Mouse (Mus musculus) frontal cortex, adult (tissue): ENCODE measurements around the gene Creb3l2.
A peak's percentile ranks its signal among the peaks of the same experiment; 100 is the strongest.

Experiments used
- ATAC-seq: cut with Nextera tagmentation; 2 replicates; pipeline ENCODE4 v1.9.2; 2017; ENCODE audit warnings: mild to moderate bottlenecking, moderate library complexity, mixed read lengths; ENCODE audit not compliant: low TSS enrichment

The Creb3l2 gene

GRCm38 (mm10) chr6:37441251-37442011 is 515 bp downstream of the Creb3l2 start:
- ATAC-seq, result peak; percentile 38

- no peak for ATAC-seq
These were observed 1.3 kb downstream of the Creb3l2 start for GRCm38 (mm10) chr6:37440491-37441250.

- ATAC-seq, result no peak
These were observed 2.1 kb downstream of the Creb3l2 start for GRCm38 (mm10) chr6:37439676-37440490.

GRCm38 (mm10) chr6:37438510-37438909 is 3.4 kb downstream of the Creb3l2 start:
- no peak for ATAC-seq

GRCm38 (mm10) chr6:37437086-37437485 is 4.9 kb downstream of the Creb3l2 start:
- ATAC-seq, result no peak

GRCm38 (mm10) chr6:37435391-37435790 is 6.6 kb downstream of the Creb3l2 start:
- no peak for ATAC-seq

- no peak for ATAC-seq
These were observed 12.0 kb downstream of the Creb3l2 start for GRCm38 (mm10) chr6:37429849-37430470.

- no peak for ATAC-seq
These were observed 13.0 kb downstream of the Creb3l2 start for GRCm38 (mm10) chr6:37428947-37429346.

- ATAC-seq, result no peak
These were observed 13.9 kb downstream of the Creb3l2 start for GRCm38 (mm10) chr6:37428044-37428443.

GRCm38 (mm10) chr6:37426615-37427014 is 15.3 kb downstream of the Creb3l2 start:
- no peak for ATAC-seq

GRCm38 (mm10) chr6:37425833-37426232 is 16.1 kb downstream of the Creb3l2 start:
- no peak for ATAC-seq

GRCm38 (mm10) chr6:37425075-37425474 is 16.9 kb downstream of the Creb3l2 start:
- ATAC-seq, result no peak

- no peak for ATAC-seq
These were observed 17.6 kb downstream of the Creb3l2 start for GRCm38 (mm10) chr6:37424374-37424773.

GRCm38 (mm10) chr6:37423386-37423785 is 18.6 kb downstream of the Creb3l2 start:
- no peak for ATAC-seq

GRCm38 (mm10) chr6:37421124-37421523 is 20.8 kb downstream of the Creb3l2 start:
- ATAC-seq, result no peak

- ATAC-seq, result peak; percentile 94
These were observed 22.5 kb downstream of the Creb3l2 start for GRCm38 (mm10) chr6:37419445-37419941.

GRCm38 (mm10) chr6:37418931-37419330 is 23.0 kb downstream of the Creb3l2 start:
- ATAC-seq, result peak; percentile 50

GRCm38 (mm10) chr6:37416743-37417142 is 25.2 kb downstream of the Creb3l2 start:
- no peak for ATAC-seq

GRCm38 (mm10) chr6:37415505-37415904 is 26.4 kb downstream of the Creb3l2 start:
- no peak for ATAC-seq

GRCm38 (mm10) chr6:37415034-37415433 is 26.9 kb downstream of the Creb3l2 start:
- no peak for ATAC-seq

GRCm38 (mm10) chr6:37414576-37414975 is 27.4 kb downstream of the Creb3l2 start:
- no peak for ATAC-seq

- ATAC-seq, result no peak
These were observed 30.2 kb downstream of the Creb3l2 start for GRCm38 (mm10) chr6:37411696-37412095.
